Mouse (Mus musculus) heart, embryonic 16.5 days (tissue): ENCODE data around the gene Drosha. TPM values are rescaled to one million over a fixed set of nuclear protein-coding genes. Genes with fewer than 3 reads are reported as not detected.

Experiments used
- ATAC-seq: fragments of 200-750 bp; cut with Nextera tagmentation; replicated peaks from 2 replicates; pipeline ENCODE4 v1.8.0; 2017; ENCODE audit warnings: moderate number of reproducible peaks; ENCODE audit not compliant: insufficient read depth, low FRiP score; ENCODE audit errors: extremely low read depth
- H3K27ac ChIP-seq: fragments of 300-500 bp; sonication (generic); 2 replicates; pipeline ENCODE4 v1.5.1; 2014; ENCODE audit warnings: mild to moderate bottlenecking, low read length, control low read depth, moderate library complexity
- H3K27me3 ChIP-seq: fragments of 300-500 bp; sonication (generic); 2 replicates; pipeline ENCODE4 v1.6.1; 2014; ENCODE audit warnings: low read length, mixed read lengths; ENCODE audit not compliant: control insufficient read depth, insufficient read depth
- H3K36me3 ChIP-seq: fragments of 300-500 bp; sonication (generic); 2 replicates; pipeline ENCODE4 v1.6.1; 2014; ENCODE audit not compliant: control insufficient read depth, insufficient read depth
- H3K4me1 ChIP-seq: fragments of 300-500 bp; sonication (generic); 2 replicates; pipeline ENCODE4 v1.6.1; 2014; ENCODE audit warnings: low read length, mixed read lengths; ENCODE audit not compliant: control insufficient read depth, insufficient read depth
- H3K4me2 ChIP-seq: fragments of 300-500 bp; sonication (generic); 2 replicates; pipeline ENCODE4 v1.6.1; 2014; ENCODE audit warnings: low read depth, mild to moderate bottlenecking, control low read depth, low read length
- H3K4me3 ChIP-seq: fragments of 300-500 bp; sonication (generic); 2 replicates; pipeline ENCODE4 v1.5.1; 2014; ENCODE audit warnings: mild to moderate bottlenecking, control low read depth, low read length
- H3K9ac ChIP-seq: fragments of 300-500 bp; sonication (generic); 2 replicates; pipeline ENCODE4 v1.6.1; 2014; ENCODE audit warnings: low read length, control low read depth
- H3K9me3 ChIP-seq: fragments of 300-500 bp; sonication (generic); replicated peaks from 2 replicates; pipeline ENCODE4 v1.6.1; 2016; ENCODE audit warnings: low read length; ENCODE audit not compliant: control insufficient read depth
- WGBS: fragments of 180-500 bp; shearing (Covaris S2); extraction: QIAGEN DNeasy Blood & Tissue Kit; methylation state at CpG from one replicate; pipeline ENCODE4 v1.1.7; 2014; 5-methylcytosine and 5-hydroxymethylcytosine counted together
- polyA plus RNA-seq: library from polyadenylated mRNA; unstranded; fragments of >200 nt; fragmentation: Nextera tagmentation; extraction: Ambion mirVana; gene quantifications from 2 replicates; pipeline ENCODE4 v1.2.1, GENCODE M21; 2015

Gene Drosha
- polyA plus RNA-seq: 22.8 and 25.4 TPM in 2 replicates

DNA sequence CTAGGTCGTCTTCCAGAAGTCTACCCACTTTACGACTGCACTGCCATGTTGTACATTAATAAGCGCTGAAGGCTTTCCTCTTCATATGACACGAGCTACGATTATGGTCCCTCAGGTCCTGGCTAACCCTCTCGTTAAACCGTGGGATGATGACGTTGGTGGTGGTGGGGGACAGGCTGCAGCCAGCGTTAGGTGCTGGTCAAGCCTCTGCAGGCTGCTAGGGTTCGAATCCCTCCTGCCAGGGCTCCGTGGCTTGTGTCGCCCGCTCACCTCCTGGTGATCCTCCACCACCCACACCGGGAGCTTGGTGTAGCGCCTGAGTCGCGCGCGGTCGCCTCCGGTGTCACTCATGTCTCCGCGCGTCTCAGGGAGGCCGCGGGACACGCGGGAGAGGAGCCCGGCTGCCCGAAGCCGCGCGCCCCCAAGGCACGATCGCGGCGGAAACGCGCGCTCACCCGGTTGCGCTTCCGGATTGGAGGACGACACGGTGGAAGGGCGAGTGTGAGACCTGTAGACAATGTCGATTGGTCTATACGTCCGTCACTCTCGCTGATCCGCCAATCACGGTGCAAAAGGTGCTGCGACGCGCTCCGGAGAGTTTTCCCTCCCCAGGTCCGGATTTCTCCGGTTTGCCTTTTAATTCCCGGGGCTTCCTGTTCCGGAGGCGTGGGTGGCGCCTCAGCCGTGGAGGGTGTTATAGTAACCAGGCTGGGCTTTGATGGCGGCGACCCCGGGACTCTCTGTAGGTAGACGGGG, at the start of gene Drosha, which contains the start of gene 6030458C11Rik:
Drosha (plus strand) TSS at position 619 of the 756 bp plus-strand sequence.
6030458C11Rik (minus strand) TSS at position 453 of the 756 bp plus-strand sequence.
- H3K27ac ChIP-seq: peak within 1 kb of the TSS; percentile 53
- peak; percentile 100 for ATAC-seq
- peak within 1 kb of the TSS; percentile 83 for H3K4me2 ChIP-seq
- no peaks in the 10 kb centered on the region for H3K9me3 ChIP-seq
- peak within 1 kb of the TSS; percentile 95 for H3K4me3 ChIP-seq
- H3K4me1 ChIP-seq: peaks cover 13% of the 10 kb centered on the region
- peaks cover 32% of the 10 kb centered on the region for H3K36me3 ChIP-seq
- under 1% methylated on average over 67 of the region's 67 CpGs for WGBS
- H3K27me3 ChIP-seq: no peaks in the 10 kb centered on the region
- H3K9ac ChIP-seq: peak within 1 kb of the TSS; percentile 95

DNA sequence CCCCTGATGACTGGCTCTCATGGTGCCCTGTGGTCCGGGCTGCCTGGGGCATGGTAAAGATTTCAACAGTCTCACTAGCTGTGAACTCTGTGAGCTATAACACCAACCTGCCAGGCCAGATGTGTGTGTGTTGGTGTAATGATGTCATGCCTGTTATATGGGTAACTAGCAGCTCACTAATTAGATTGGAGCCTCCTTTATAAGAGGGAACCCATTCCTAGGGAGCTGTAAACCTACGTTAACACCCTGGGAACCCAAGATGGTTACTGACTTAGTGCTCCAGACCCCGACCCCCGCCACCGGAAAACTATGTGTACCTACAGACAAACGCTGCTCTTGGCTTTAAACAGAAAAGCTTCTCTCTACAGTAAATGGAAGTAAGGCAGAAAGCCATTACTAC, 43.3 kb upstream of the Drosha start:
- ATAC-seq: no peak
- WGBS: 82% methylated on average over 6 of the region's 6 CpGs

DNA sequence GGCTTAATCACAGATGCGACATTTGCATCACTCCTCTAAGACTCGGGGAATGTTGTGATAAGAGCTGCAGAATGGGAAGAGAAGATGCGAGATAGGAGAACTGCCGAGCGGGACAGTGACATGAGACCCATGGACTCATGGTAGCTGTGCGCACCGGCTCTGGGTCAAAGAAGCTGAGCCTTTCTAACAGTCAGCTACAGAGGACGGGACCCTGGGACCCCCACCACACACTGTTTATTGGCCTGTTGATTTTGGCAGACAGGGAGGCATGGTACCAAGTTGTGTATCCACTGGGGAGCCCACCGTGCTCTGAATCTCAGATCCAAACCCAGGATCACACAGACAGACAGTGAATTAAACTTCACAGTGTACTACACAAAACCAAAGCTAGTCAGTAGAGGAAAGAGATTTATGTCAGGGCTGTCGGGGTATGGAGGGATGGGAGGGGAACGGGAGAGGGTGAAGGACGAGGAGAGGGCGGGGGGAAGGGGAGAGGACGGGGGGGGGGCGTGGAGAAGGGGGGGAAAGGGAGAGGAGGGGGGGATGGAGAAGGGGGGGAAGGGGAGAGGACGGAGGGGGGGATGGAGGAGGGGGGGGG, 42.8 kb upstream of the Drosha start:
- Histone ChIP-seq H3K9me3 (0 out of 2 replicates have a peak, but pooled peaks cover 2% of the 10 kb centered on the region), H3K4me2 (no peak overlapping the region), H3K27me3 (no peaks in the 10 kb centered on the region), H3K4me3 (no peak overlapping the region), H3K9ac (no peak overlapping the region), H3K4me1 (no peaks in the 10 kb centered on the region), H3K36me3 (no peaks in the 10 kb centered on the region), H3K27ac (no peak overlapping the region)
- WGBS: 54% methylated on average over 13 of the region's 16 CpGs
- no peak for ATAC-seq

More for the DNA sequence above, 43.3 kb upstream of the Drosha start:
- Histone ChIP-seq H3K4me3 (no peak overlapping the region), H3K4me2 (no peak overlapping the region), H3K27ac (no peak overlapping the region), H3K9me3 (peaks cover 5% of the 10 kb centered on the region; the same call in 1 of the 2 replicates), H3K27me3 (no peaks in the 10 kb centered on the region), H3K9ac (no peak overlapping the region), H3K4me1 (no peaks in the 10 kb centered on the region), H3K36me3 (no peaks in the 10 kb centered on the region)

DNA sequence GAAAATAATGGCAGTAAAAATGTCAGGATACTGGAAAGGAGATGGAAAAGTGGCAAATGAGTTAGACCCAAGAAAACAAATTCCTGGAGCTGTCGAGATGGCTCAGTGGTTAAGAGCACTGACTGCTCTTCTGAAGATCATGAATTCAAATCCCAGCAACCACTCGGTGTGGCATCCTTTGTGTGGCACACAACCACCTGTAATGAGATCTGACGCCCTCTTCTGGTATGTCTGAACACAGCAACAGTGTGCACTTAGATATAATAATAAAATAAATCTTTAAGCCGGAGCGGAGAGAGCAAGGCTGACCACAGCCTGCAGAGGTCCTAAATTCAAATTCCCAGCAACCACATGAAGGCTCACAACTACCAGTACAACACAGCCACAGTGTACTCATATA, 36.1 kb upstream of the Drosha start:
- Histone ChIP-seq H3K36me3 (no peaks in the 10 kb centered on the region), H3K4me1 (0 out of 2 replicates have a peak, but pooled peaks cover 2% of the 10 kb centered on the region), H3K9me3 (no peaks in the 10 kb centered on the region), H3K9ac (no peak overlapping the region), H3K27ac (no peak overlapping the region), H3K4me3 (no peak overlapping the region), H3K27me3 (no peaks in the 10 kb centered on the region), H3K4me2 (no peak overlapping the region)
- 79% methylated on average over 5 of the region's 5 CpGs for WGBS
- no peak for ATAC-seq

DNA sequence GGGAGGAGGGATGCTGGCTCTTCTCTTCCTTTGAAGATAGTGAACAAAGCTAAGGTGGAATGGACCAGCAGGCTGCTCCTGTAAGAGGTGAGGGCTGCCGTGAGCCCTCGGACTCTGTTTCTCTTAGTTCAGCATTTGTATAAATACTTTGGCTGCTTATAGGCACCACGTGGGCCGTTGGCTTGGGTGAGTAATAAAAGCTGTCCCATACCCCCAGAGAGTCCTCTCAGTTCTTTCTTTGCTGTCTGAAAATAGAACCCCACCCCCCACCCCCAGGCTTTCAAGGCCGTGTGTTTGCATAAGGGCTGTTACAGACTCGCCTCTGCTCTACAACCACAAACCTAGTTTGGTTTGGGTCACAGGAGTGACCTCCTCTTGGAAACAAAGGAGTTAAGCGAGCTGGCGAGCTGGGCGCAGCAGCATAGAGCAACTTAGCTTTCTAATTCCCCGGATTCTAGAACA, 35.2 kb upstream of the Drosha start:
- Histone ChIP-seq H3K4me3 (no peak overlapping the region), H3K4me2 (peak overlapping the region; percentile 5; the same call in 1 of the 2 replicates), H3K27me3 (no peaks in the 10 kb centered on the region), H3K27ac (peak overlapping the region; percentile 37; the same call in 1 of the 2 replicates), H3K9me3 (no peaks in the 10 kb centered on the region), H3K4me1 (0 out of 2 replicates have a peak, but pooled peaks cover 2% of the 10 kb centered on the region), H3K9ac (peak overlapping the region; percentile 35), H3K36me3 (no peaks in the 10 kb centered on the region)
- 0 out of 2 replicates have a peak, but pooled peaks have one; percentile 18 for ATAC-seq
- 28% methylated on average over 10 of the region's 10 CpGs for WGBS

DNA sequence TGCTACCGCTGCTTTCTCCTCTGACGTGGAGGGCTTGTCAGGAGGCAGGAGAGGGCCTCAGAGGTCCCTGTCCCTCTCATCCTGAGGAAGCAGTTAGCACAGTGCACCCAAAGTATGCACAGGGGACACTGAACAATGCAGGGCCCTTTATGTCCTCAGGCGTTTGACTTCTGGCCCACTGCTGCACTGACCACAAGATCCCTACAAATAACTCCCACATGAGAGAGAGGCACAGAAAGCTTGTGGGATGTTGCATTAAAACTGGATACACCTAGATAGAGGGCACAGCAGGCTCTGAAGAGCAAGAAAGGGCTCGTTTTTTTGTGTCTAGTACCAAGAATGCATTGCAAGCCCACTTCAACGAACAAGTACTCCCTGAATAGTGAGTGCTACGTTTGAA, 30.3 kb upstream of the Drosha start:
- ATAC-seq: no peak
- H3K27ac ChIP-seq: no peak overlapping the region
- no peaks in the 10 kb centered on the region for H3K27me3 ChIP-seq
- H3K36me3 ChIP-seq: no peaks in the 10 kb centered on the region
- H3K9ac ChIP-seq: no peak overlapping the region
- no peak overlapping the region for H3K4me2 ChIP-seq
- 0 out of 2 replicates have a peak, but pooled peaks cover 2% of the 10 kb centered on the region for H3K4me1 ChIP-seq
- no peaks in the 10 kb centered on the region for H3K9me3 ChIP-seq
- no peak overlapping the region for H3K4me3 ChIP-seq
- WGBS: 78% methylated on average over 6 of the region's 6 CpGs

DNA sequence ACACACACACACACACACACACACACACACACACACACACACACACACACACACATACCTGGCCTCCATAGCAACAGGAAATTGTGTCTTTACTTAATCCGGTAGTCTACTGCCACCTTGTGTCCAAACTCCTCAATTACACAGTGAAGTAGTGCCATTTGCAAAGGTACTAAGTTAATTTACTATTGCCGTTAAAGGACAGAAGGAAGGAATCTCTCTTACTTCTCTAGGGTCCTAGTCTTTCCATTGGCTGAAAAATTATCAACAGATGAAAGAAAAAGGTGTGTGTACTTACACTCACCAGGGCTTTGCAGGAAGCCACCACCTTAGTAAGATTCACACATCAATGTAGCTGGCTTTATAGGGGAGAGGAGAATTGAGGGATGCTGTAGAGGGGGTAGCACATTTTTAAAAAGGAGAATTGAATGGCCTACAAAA, 29.1 kb upstream of the Drosha start:
- 5% methylated on average over 2 of the region's 2 CpGs for WGBS
- H3K4me3 ChIP-seq: no peak overlapping the region
- no peaks in the 10 kb centered on the region for H3K27me3 ChIP-seq
- no peak overlapping the region for H3K9ac ChIP-seq
- ATAC-seq: 0 out of 2 replicates have a peak, but pooled peaks have one; percentile 14
- H3K4me2 ChIP-seq: no peak overlapping the region
- H3K9me3 ChIP-seq: no peaks in the 10 kb centered on the region
- H3K4me1 ChIP-seq: peaks cover 2% of the 10 kb centered on the region; the same call in 1 of the 2 replicates
- H3K27ac ChIP-seq: no peak overlapping the region
- H3K36me3 ChIP-seq: no peaks in the 10 kb centered on the region

DNA sequence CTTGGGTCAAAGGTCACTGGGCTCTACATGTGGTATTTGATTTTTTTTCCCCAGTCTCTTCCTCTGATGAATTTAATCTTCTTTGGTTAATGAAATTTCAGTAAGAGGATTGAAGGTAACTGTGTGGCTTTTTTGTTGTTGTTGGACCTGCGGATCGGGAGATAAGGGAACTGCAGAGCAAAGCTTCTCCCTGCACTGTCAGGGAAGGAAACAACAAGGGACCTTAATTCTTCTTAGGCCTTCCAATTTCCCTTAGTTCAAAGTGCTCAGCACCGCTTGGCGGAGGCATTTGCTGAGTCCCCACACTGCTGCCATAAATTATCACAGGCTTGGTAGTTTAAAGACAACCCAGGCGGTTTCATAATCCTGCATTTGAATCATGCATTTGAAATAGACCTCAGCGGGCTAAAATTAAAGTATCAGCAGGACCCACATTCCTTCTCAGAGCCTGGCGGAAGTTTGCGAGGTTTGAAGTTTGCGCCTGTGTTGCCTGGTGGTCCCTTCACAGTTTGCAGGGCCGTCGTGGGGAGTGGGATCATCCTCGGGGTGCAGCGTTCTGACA, 28.6 kb upstream of the Drosha start:
- peaks cover 3% of the 10 kb centered on the region; the same call in 1 of the 2 replicates for H3K4me1 ChIP-seq
- ATAC-seq: no peak
- no peaks in the 10 kb centered on the region for H3K9me3 ChIP-seq
- H3K4me2 ChIP-seq: no peak overlapping the region
- no peak overlapping the region for H3K9ac ChIP-seq
- no peak overlapping the region for H3K4me3 ChIP-seq
- no peaks in the 10 kb centered on the region for H3K36me3 ChIP-seq
- 47% methylated on average over 13 of the region's 13 CpGs for WGBS
- no peaks in the 10 kb centered on the region for H3K27me3 ChIP-seq
- H3K27ac ChIP-seq: no peak overlapping the region
